Mouse (Mus musculus): ENCODE results near the gene Pbdc1.
"Not testable (repeated sequence)": the region's sequence is repeated elsewhere in the genome, so short reads cannot be mapped to it uniquely, and the experiment has no call there.

Gene Pbdc1

GRCm38 (mm10) chrX:105079615-105080092 lies at the start of gene Pbdc1:
TSS of gene Pbdc1 (plus strand) at chrX:105079756.
- in situ Hi-C loops (cut with MboI, MseI), result loop anchor here (25.0 kb wide), 1 partner anchor 1467 kb away; no protein-coding TSS in a partner anchor

GRCm38 (mm10) chrX:105037666-105038065 lies 41.9 kb upstream of the Pbdc1 start:
- in situ Hi-C loops (cut with MboI, MseI), result no loop called here

DNA sequence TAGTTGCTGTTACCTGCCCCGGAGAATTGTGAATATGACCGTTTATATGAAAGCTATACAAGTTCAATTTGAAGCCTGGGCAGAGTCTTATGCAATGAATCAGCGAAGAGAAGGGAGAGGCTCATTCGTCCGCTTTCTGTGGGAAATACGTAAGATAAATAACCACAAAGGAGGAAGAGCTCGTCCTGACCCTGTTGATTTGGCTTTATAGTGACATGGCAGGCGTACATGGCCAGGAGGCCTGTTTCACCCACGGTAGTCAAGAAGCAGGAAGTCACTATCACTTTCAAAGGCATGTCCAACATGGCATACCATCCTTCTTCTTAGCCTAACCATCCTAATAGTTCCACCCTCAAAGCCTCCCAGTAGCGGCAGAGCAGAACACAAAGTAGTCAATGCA lies 15.3 kb upstream of the Pbdc1 start:
- in situ Hi-C loops (cut with MboI, MseI), result no loop called here

DNA sequence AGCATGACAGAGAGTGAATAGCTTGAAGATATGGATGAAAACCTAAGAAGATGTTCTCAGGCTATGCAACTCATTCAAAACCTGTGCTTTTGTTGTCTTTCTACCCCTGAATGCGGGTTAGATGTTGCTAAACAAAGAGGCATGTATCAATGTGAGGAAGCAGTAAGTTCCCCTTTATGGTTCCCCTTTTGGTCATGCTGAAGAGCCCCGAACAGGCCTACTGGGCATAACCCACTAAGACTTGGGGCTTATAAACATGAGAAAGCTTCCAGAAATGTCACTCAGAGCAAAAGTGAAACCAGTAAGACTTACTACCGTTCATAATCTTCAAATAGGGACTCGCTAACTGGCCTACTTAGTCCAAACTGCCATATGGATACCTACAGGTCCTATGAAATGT lies 14.8 kb upstream of the Pbdc1 start:
- in situ Hi-C loops (cut with MboI, MseI), result no loop called here

GRCm38 (mm10) chrX:105069671-105070503 lies 9.7 kb upstream of the Pbdc1 start:
- in situ Hi-C loops (cut with MboI, MseI), result no loop called here

GRCm38 (mm10) chrX:105079151-105079550 lies 405 bp upstream of the Pbdc1 start:
- in situ Hi-C loops (cut with MboI, MseI), result loop anchor here (25.0 kb wide), 1 partner anchor 1467 kb away; no protein-coding TSS in a partner anchor

GRCm38 (mm10) chrX:105080096-105080495 lies 540 bp downstream of the Pbdc1 start:
- in situ Hi-C loops (cut with MboI, MseI), result loop anchor here (25.0 kb wide), 1 partner anchor 1468 kb away; no protein-coding TSS in a partner anchor

DNA sequence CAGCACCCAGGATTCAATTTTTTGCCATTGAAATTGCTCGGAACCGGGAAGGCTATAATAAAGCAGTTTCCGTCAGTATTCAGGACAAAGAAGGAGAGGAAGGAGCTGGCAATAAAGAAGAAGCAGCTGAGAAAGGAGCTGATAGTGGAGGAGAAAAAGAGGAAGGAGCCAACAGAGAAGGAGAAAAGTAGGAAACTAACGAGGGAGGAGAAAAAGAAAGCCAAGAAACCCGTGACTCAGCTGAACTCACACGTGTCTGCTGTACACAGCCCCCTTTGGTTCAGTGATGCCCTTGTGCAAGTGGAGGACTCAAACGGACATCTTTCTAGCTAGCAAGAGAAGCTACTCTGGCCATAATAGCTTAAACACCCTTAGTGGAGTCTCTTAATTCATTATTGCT lies 3.5 kb downstream of the Pbdc1 start:
- in situ Hi-C loops (cut with MboI, MseI), result loop anchor here (25.0 kb wide), 1 partner anchor 1471 kb away; no protein-coding TSS in a partner anchor

DNA sequence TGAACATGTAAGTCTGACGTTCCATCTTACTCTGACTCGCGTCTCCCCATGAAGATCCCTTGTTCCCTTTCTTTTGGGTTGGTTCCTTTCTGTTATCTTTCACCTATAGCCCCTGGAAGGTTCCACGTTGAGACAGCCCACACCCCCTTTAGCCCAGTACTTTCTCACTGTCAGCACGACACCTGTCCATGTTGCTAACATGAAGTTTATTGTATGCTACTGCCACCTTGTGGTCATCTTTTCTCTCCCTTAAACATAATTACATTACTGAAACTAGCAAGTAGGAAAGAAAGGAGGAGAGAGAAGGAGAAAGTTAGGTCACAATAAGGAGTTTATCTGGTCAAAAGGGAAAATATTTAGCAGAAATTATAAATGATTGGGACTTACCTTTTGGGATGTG lies 24.6 kb downstream of the Pbdc1 start:
- in situ Hi-C loops (cut with MboI, MseI), result no loop called here

GRCm38 (mm10) chrX:105114994-105115393 lies 35.4 kb downstream of the Pbdc1 start:
- in situ Hi-C loops (cut with MboI, MseI), result loop anchor here (10.0 kb wide), 1 partner anchor 1830 kb away; no protein-coding TSS in a partner anchor

DNA sequence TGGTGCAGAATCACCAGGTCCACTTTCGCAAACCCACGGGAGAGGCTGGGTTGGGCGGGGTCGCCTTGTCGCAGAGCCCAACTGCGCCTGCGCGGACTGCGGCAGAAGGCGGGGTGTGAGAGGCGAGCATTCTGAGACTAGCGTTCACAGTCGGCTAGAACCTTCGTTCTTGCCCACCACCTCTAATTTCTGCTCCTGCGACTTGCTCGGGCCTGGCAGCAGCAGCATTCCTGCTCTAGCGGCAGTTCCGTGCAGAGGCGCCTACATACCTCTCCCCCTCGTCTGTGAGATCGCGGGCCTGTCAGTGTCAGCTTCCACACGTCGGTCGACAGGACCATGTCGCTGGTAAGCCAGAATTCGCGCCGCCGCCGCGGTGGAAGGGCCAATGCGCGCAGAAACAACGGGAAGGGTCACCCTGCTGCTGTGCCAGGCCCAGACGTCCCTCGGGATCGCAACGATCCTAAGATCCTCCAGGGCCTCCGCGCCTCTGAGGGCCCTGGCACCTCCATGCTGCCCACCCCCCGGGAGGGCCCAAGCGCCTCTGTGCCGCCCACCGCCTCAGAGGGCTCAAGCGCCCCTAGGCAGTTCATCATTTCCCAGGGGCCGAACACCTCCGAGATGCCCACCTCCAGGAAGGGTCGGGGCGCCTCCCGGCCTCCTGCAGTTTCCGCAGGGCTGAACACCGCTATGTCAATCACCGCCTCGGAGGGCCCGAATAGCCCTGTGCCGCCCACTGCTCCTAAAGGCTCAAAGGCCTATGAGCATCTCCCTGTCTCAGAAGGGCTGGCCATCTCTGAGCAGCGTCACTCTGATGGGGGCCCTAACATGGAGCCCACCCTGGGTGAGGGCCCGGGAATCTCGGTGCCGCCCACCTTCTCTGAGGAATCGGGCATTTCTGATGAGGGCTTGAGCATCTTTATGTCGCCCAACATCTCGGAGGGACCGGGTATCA lies 41.0 kb downstream of the Pbdc1 start, which contains the start of gene Magee1:
Gene Magee1 (plus strand): TSS at position 104 of the 952 bp plus-strand sequence.
- in situ Hi-C loops (cut with MboI, MseI), result no loop called here

DNA sequence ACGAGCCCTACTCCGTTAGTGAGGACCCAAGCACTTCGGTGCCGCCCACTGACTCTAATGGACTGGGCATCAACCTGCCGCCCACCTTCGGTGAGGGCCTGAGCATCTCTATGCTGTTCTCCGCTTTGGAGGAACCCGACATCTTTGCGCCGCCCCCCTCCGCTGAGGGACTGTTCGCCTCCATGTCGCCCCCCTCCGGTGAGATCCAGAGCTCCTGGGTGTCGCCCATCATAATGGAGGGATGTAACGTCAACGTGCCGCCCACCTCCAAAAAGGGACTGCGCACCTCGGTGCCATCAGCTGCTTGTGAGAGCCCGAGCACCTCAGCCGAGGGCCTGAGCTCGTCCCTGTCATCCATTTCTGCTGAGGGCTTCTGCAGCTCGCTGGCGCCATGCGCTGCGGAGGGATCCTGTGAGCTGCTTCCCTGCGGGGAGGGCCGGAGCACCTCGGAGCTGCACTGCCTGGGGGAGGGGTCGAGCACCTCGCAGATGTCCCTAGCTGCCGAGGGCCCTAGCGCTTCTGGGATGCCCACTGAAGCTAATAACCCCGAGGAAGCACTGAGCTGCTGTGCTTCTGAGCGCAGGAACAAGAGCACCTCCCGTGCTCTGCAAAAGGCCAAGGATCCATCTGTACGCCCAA lies 41.8 kb downstream of the Pbdc1 start:
- in situ Hi-C loops (cut with MboI, MseI), result no loop called here

- in situ Hi-C loops (cut with MboI, MseI), result no loop called here
Measured at GRCm38 (mm10) chrX:105124903-105125302, 45.3 kb downstream of the Pbdc1 start.

DNA sequence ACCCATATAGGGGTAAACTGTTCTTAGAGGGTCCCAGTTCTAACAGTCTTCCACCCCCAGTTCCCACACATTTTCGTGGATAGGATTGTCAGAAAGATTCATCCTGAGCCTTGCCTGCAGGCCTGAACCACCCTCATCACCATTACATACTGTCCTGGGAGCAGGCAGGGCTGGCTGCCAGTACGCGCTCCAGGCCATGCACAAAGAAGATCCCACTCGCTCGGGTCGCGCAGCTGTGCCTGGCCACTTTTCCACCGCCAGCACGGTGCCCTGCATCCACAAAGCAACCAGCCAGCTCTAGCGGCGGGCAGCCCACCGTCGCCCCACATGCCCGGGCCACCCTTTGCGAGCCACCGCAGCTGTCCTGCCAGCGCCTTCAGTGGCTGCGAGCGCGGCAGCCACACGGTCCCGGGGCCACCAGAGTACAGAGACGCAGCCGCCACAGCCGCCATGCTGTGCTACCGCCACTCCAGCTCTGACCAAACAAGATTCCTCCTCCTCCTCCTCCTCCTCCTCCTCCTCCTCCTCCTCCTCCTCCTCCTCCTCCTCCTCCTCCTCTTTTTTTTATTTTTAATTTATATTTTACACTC lies 72.4 kb downstream of the Pbdc1 start:
- in situ Hi-C loops (cut with MboI, MseI), result no loop called here

- in situ Hi-C loops (cut with MboI, MseI), result not testable (repeated sequence)
Measured at GRCm38 (mm10) chrX:105165007-105165406, 85.5 kb downstream of the Pbdc1 start.
